Comparison of ENCODE assay signal across 8 mouse cellular contexts in genomic region chr19:29470652-29471051, GRCm38 (mm10). TPM values are rescaled to one million over a fixed set of nuclear protein-coding genes. Genes with fewer than 3 reads are reported as not detected.
DNase-seq lines count a peak whose midpoint lies in the region; ATAC-seq and TF ChIP-seq lines count a peak whose summit lies in the region.

No protein-coding gene starts in this region.

- H3K9me3 ChIP-seq in hindbrain, embryonic 10.5 days, result no peaks in the 10 kb centered on the region
- H3K9me3 ChIP-seq in hindbrain, embryonic 12.5 days (replicated peaks), result no peaks in the 10 kb centered on the region
- 0 out of 2 replicates have a peak, but pooled peaks cover 4% of the 10 kb centered on the region for H3K9me3 ChIP-seq in embryonic facial prominence, embryonic 14.5 days (ENCODE audit: control insufficient read depth, low read length)
- H3K9me3 ChIP-seq in hindbrain, postnatal 0 days (ENCODE audit: low read length), result no peaks in the 10 kb centered on the region
- no peaks in the 10 kb centered on the region for H3K9me3 ChIP-seq in lung, embryonic 14.5 days (ENCODE audit: low read depth, low read length)
- H3K9me3 ChIP-seq in midbrain, embryonic 13.5 days, result no peaks in the 10 kb centered on the region

- no peak overlapping the region for H3K4me3 ChIP-seq in hindbrain, embryonic 10.5 days
- no peak overlapping the region for H3K4me3 ChIP-seq in hindbrain, embryonic 12.5 days
- H3K4me3 ChIP-seq in embryonic facial prominence, embryonic 14.5 days (ENCODE audit: low read depth, low read length), result no peak overlapping the region
- no peak overlapping the region for H3K4me3 ChIP-seq in hindbrain, postnatal 0 days (ENCODE audit: low read length)
- H3K4me3 ChIP-seq in lung, embryonic 14.5 days (ENCODE audit: low read depth, low read length), result no peak overlapping the region
- no peak overlapping the region for H3K4me3 ChIP-seq in midbrain, embryonic 13.5 days (replicated peaks)

- no peaks in the 10 kb centered on the region for H3K27me3 ChIP-seq in hindbrain, embryonic 10.5 days (ENCODE audit: insufficient read depth, poor library complexity, severe bottlenecking)
- no peaks in the 10 kb centered on the region for H3K27me3 ChIP-seq in hindbrain, embryonic 12.5 days
- no peaks in the 10 kb centered on the region for H3K27me3 ChIP-seq in embryonic facial prominence, embryonic 14.5 days (replicated peaks; ENCODE audit: control insufficient read depth, insufficient read depth, low read length)
- no peaks in the 10 kb centered on the region for H3K27me3 ChIP-seq in hindbrain, postnatal 0 days (ENCODE audit: insufficient read depth, low read length)
- no peaks in the 10 kb centered on the region for H3K27me3 ChIP-seq in lung, embryonic 14.5 days (ENCODE audit: insufficient read depth, low read length)
- H3K27me3 ChIP-seq in midbrain, embryonic 13.5 days, result no peaks in the 10 kb centered on the region

- WGBS in hindbrain, embryonic 10.5 days, result 36% methylated on average over 4 of the region's 4 CpGs
- 28% methylated on average over 4 of the region's 4 CpGs for WGBS in hindbrain, embryonic 12.5 days
- WGBS in embryonic facial prominence, embryonic 14.5 days, result 28% methylated on average over 4 of the region's 4 CpGs
- 24% methylated on average over 4 of the region's 4 CpGs for WGBS in hindbrain, postnatal 0 days
- 13% methylated on average over 4 of the region's 4 CpGs for WGBS in lung, embryonic 14.5 days
- WGBS in midbrain, embryonic 13.5 days, result 42% methylated on average over 4 of the region's 4 CpGs

- no peak overlapping the region for H3K4me2 ChIP-seq in hindbrain, embryonic 12.5 days (replicated peaks)
- no peak overlapping the region; the same call in 1 of the 2 replicates for H3K4me2 ChIP-seq in embryonic facial prominence, embryonic 14.5 days (ENCODE audit: low read depth, low read length)
- H3K4me2 ChIP-seq in hindbrain, postnatal 0 days (ENCODE audit: low read depth, low read length), result no peak overlapping the region
- H3K4me2 ChIP-seq in lung, embryonic 14.5 days, result no peak overlapping the region
- H3K4me2 ChIP-seq in midbrain, embryonic 13.5 days (replicated peaks), result no peak overlapping the region

- H3K27ac ChIP-seq in hindbrain, embryonic 10.5 days, result peak overlapping the region; percentile 42; the same call in 1 of the 2 replicates
- H3K27ac ChIP-seq in hindbrain, embryonic 12.5 days, result no peak overlapping the region
- H3K27ac ChIP-seq in embryonic facial prominence, embryonic 14.5 days (replicated peaks; ENCODE audit: low read depth, low read length), result peak overlapping the region; percentile 28; the same call in 1 of the 2 replicates
- H3K27ac ChIP-seq in hindbrain, postnatal 0 days, result no peak overlapping the region
- H3K27ac ChIP-seq in lung, embryonic 14.5 days (ENCODE audit: low read depth), result no peak overlapping the region
- H3K27ac ChIP-seq in midbrain, embryonic 13.5 days, result no peak overlapping the region

- H3K9ac ChIP-seq in hindbrain, embryonic 12.5 days, result no peak overlapping the region
- H3K9ac ChIP-seq in embryonic facial prominence, embryonic 14.5 days (ENCODE audit: low read depth, low read length), result no peak overlapping the region
- no peak overlapping the region for H3K9ac ChIP-seq in hindbrain, postnatal 0 days (replicated peaks; ENCODE audit: low read length)
- no peak overlapping the region for H3K9ac ChIP-seq in lung, embryonic 14.5 days
- no peak overlapping the region for H3K9ac ChIP-seq in midbrain, embryonic 13.5 days (replicated peaks)

- DNase-seq in hindbrain, embryonic 10.5 days (ENCODE audit: low spot score), result peak; percentile 21
- DNase-seq in embryonic facial prominence, embryonic 14.5 days (ENCODE audit: low spot score), result peak; percentile 77
- DNase-seq in hindbrain, postnatal 0 days (ENCODE audit: low spot score), result peak; percentile 26
- DNase-seq in lung, embryonic 14.5 days, result peak; percentile 73
- no peak for DNase-seq in cerebellum, adult 9-11 months
- no peak for DNase-seq in thymus, postnatal 4 days

- no peak for ATAC-seq in hindbrain, embryonic 12.5 days (ENCODE audit: low FRiP score)
- ATAC-seq in embryonic facial prominence, embryonic 14.5 days (ENCODE audit: low read depth), result peak; percentile 15; the same call in 1 of the 2 replicates
- ATAC-seq in hindbrain, postnatal 0 days, result no peak
- ATAC-seq in lung, embryonic 14.5 days (ENCODE audit: insufficient read depth), result no peak
- no peak for ATAC-seq in midbrain, embryonic 13.5 days

- H3K36me3 ChIP-seq in hindbrain, embryonic 10.5 days, result no peaks in the 10 kb centered on the region
- H3K36me3 ChIP-seq in hindbrain, embryonic 12.5 days, result no peaks in the 10 kb centered on the region
- no peaks in the 10 kb centered on the region for H3K36me3 ChIP-seq in embryonic facial prominence, embryonic 14.5 days (ENCODE audit: control insufficient read depth, insufficient read depth, low read length)
- no peaks in the 10 kb centered on the region for H3K36me3 ChIP-seq in hindbrain, postnatal 0 days (ENCODE audit: insufficient read depth, low read length)
- no peaks in the 10 kb centered on the region for H3K36me3 ChIP-seq in lung, embryonic 14.5 days (ENCODE audit: insufficient read depth)
- no peaks in the 10 kb centered on the region for H3K36me3 ChIP-seq in midbrain, embryonic 13.5 days

- no peak for TF ChIP-seq CTCF in hindbrain, postnatal 0 days (IDR thresholded peaks at IDR 0.05; ENCODE audit: low read depth)
- TF ChIP-seq CTCF in lung, embryonic 14.5 days (IDR thresholded peaks at IDR 0.05; ENCODE audit: low read depth), result no peak

- peaks cover 11% of the 10 kb centered on the region for H3K4me1 ChIP-seq in hindbrain, embryonic 10.5 days (replicated peaks)
- peaks cover 3% of the 10 kb centered on the region for H3K4me1 ChIP-seq in hindbrain, embryonic 12.5 days
- peaks cover 9% of the 10 kb centered on the region for H3K4me1 ChIP-seq in embryonic facial prominence, embryonic 14.5 days (ENCODE audit: control insufficient read depth, insufficient read depth, low read length)
- H3K4me1 ChIP-seq in hindbrain, postnatal 0 days (ENCODE audit: insufficient read depth, low read length), result no peaks in the 10 kb centered on the region
- H3K4me1 ChIP-seq in lung, embryonic 14.5 days (ENCODE audit: insufficient read depth), result 0 out of 2 replicates have a peak, but pooled peaks cover 9% of the 10 kb centered on the region
- H3K4me1 ChIP-seq in midbrain, embryonic 13.5 days (replicated peaks), result peaks cover 5% of the 10 kb centered on the region

RNA-seq across cellular contexts. Expression of gene Ric1, which starts 51.4 kb away (rescaled TPM):
- polyA plus RNA-seq in hindbrain, embryonic 10.5 days (2016; fragmentation: Nextera tagmentation; extraction: Ambion mirVana), result 10.2 and 11.5 TPM in 2 replicates
- polyA plus RNA-seq in hindbrain, embryonic 12.5 days (2016; fragmentation: Nextera tagmentation; extraction: Ambion mirVana), result 17.5 and 20.1 TPM in 2 replicates
- polyA plus RNA-seq in embryonic facial prominence, embryonic 14.5 days (2014; fragmentation: Nextera tagmentation; extraction: Ambion mirVana), result 21.1 and 21.6 TPM in 2 replicates
- 29.1 and 39.5 TPM in 2 replicates for total RNA-seq in hindbrain, postnatal 0 days (2014; rRNA removed)
- 11.4 and 12.0 TPM in 2 replicates for polyA plus RNA-seq in hindbrain, postnatal 0 days (2015; fragmentation: Nextera tagmentation; extraction: Ambion mirVana)
- 15.9 and 16.0 TPM in 2 replicates for polyA plus RNA-seq in lung, embryonic 14.5 days (2014; fragmentation: Nextera tagmentation; extraction: Ambion mirVana)
- polyA plus RNA-seq in midbrain, embryonic 13.5 days (2015; fragmentation: Nextera tagmentation; extraction: Ambion mirVana), result 11.9 and 13.0 TPM in 2 replicates

RNA-seq across cellular contexts. Expression of gene Pdcd1lg2, which starts 59.9 kb away (rescaled TPM):
- polyA plus RNA-seq in hindbrain, embryonic 10.5 days (2016; fragmentation: Nextera tagmentation; extraction: Ambion mirVana), result not detected in 2 replicates
- polyA plus RNA-seq in hindbrain, embryonic 12.5 days (2016; fragmentation: Nextera tagmentation; extraction: Ambion mirVana), result not detected in 2 replicates
- polyA plus RNA-seq in embryonic facial prominence, embryonic 14.5 days (2014; fragmentation: Nextera tagmentation; extraction: Ambion mirVana), result not detected in 2 replicates
- 0.18 and 0.94 TPM in 2 replicates for total RNA-seq in hindbrain, postnatal 0 days (2014; rRNA removed)
- 0.14 and 0.16 TPM in 2 replicates for polyA plus RNA-seq in hindbrain, postnatal 0 days (2015; fragmentation: Nextera tagmentation; extraction: Ambion mirVana)
- not detected in 2 replicates for polyA plus RNA-seq in lung, embryonic 14.5 days (2014; fragmentation: Nextera tagmentation; extraction: Ambion mirVana)
- 0.09 TPM in 1 of 2 replicates, not detected in the other for polyA plus RNA-seq in midbrain, embryonic 13.5 days (2015; fragmentation: Nextera tagmentation; extraction: Ambion mirVana)

Comparison
In these comparisons a context has a peak if more than half of its experiments do, and no peak if none do; other contexts are left out.
1. H3K27ac ChIP-seq: peak in hindbrain, embryonic 10.5 days (single experiment) and embryonic facial prominence, embryonic 14.5 days (single experiment); none in hindbrain, embryonic 12.5 days (single experiment), hindbrain, postnatal 0 days (single experiment), lung, embryonic 14.5 days (single experiment) and midbrain, embryonic 13.5 days (single experiment).
2. DNase-seq: peak in hindbrain, embryonic 10.5 days (single experiment), embryonic facial prominence, embryonic 14.5 days (single experiment), hindbrain, postnatal 0 days (single experiment) and lung, embryonic 14.5 days (single experiment); none in cerebellum, adult 9-11 months (single experiment) and thymus, postnatal 4 days (single experiment).